Mouse (Mus musculus): ENCODE measurements around the gene Uba1.
"Not testable (repeated sequence)": the region's sequence is repeated elsewhere in the genome, so short reads cannot be mapped to it uniquely, and the experiment has no call there.

Gene Uba1

DNA sequence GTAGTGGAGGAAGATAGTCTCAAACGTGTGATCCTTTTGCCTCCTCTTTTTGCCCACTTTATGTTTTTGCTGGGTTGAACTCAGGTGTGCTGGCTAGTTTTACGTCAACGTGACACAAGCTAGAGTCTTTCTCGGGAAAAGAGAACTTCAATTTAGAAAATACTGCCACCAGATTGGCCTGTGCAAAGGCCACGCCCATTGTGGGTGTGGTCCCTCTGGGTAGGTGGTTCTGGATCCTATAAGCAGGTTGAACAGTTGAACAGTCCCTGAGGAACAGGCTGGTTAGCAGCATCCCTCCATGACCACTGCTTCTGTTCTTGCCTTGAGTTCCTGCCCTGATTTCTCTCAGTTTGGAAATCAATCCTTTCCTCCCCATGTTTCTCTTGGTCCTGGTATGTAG, 70.6 kb downstream of the Uba1 start:
- DNase-seq (ENCODE audit: low read depth, low spot score) = no peak

DNA sequence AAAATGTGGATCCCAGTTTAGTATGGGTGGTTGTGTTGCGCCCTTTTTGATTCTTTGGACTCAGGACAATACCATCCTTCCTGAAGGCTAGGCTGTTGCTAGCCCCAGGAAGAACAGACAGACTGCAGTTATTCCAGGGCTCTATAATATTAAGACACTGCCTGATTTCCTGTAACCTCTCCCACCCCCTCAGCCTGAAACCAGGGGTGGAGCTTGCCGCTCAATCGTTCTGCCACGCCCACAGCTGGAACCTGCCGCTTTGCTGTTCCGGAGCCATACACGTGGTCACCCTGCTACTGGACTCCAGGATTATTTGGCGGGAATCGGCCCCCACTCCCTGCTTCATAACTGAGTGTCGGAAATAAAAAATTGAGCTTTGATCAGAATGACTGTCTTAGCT, 71.9 kb downstream of the Uba1 start:
- not testable (repeated sequence) for DNase-seq (ENCODE audit: low read depth, low spot score)

Data from A20 (cell line).